Mouse (Mus musculus) cerebellum, adult 18-20 months (tissue): Measurements from ENCODE around the gene Vmn1r88.

Experiments used
- DNase-seq, 2 experiments: peaks; one replicate each; pipeline ENCODE4 v3.0.0; 2021

Vmn1r88 gene

GRCm38 (mm10) chr7:13159268-13159667, at the start of gene Vmn1r88:
TSS of gene Vmn1r88 (plus strand) at chr7:13159568.
- no peak for DNase-seq

- no peak for DNase-seq
Observed at GRCm38 (mm10) chr7:13119817-13120216, 39.6 kb upstream of the Vmn1r88 start, which contains the start of gene Vmn1r86. TSS of gene Vmn1r86 (minus strand) at chr7:13119917.

- peak in 1 of 2 experiments; percentile 5 for DNase-seq
Observed at GRCm38 (mm10) chr7:13123554-13124153, 35.7 kb upstream of the Vmn1r88 start.

GRCm38 (mm10) chr7:13131856-13132255, 27.5 kb upstream of the Vmn1r88 start:
- DNase-seq: no peak

GRCm38 (mm10) chr7:13137340-13137739, 22.0 kb upstream of the Vmn1r88 start:
- no peak for DNase-seq

- no peak for DNase-seq
Observed at GRCm38 (mm10) chr7:13140057-13140456, 19.3 kb upstream of the Vmn1r88 start, which contains the start of gene Vmn1r87. TSS of gene Vmn1r87 (minus strand) at chr7:13140157.

GRCm38 (mm10) chr7:13212720-13213119, 53.4 kb downstream of the Vmn1r88 start, which contains the start of gene Vmn1r89:
TSS of gene Vmn1r89 (plus strand) at chr7:13213020.
- DNase-seq: no peak
